Mouse (Mus musculus): Measurements from ENCODE around the gene Prokr2.
A peak's percentile ranks its signal among the peaks of the same experiment; 100 is the strongest.
"Not testable (repeated sequence)": the region's sequence is repeated elsewhere in the genome, so short reads cannot be mapped to it uniquely, and the experiment has no call there.

Gene Prokr2

GRCm38 (mm10) chr2:132337202-132337601 lies 48.0 kb downstream of the Prokr2 start:
- no peak for DNase-seq

GRCm38 (mm10) chr2:132323541-132323940 lies 61.7 kb downstream of the Prokr2 start:
- no peak for DNase-seq

GRCm38 (mm10) chr2:132320516-132320915 lies 64.7 kb downstream of the Prokr2 start:
- no peak for DNase-seq

GRCm38 (mm10) chr2:132317178-132317577 lies 68.1 kb downstream of the Prokr2 start:
- no peak for DNase-seq

GRCm38 (mm10) chr2:132316041-132316808 lies 69.0 kb downstream of the Prokr2 start:
- peak in 1 of 2 experiments; percentile 25 for DNase-seq

GRCm38 (mm10) chr2:132314057-132314456 lies 71.2 kb downstream of the Prokr2 start:
- not testable (repeated sequence) for DNase-seq

GRCm38 (mm10) chr2:132313568-132313967 lies 71.7 kb downstream of the Prokr2 start:
- DNase-seq: no peak

GRCm38 (mm10) chr2:132312616-132313015 lies 72.6 kb downstream of the Prokr2 start:
- no peak for DNase-seq

- DNase-seq: no peak
Measured at GRCm38 (mm10) chr2:132309398-132309930, 75.8 kb downstream of the Prokr2 start.

GRCm38 (mm10) chr2:132308829-132309228 lies 76.4 kb downstream of the Prokr2 start:
- DNase-seq: no peak

- no peak for DNase-seq
Measured at GRCm38 (mm10) chr2:132307213-132307843, 77.9 kb downstream of the Prokr2 start.

GRCm38 (mm10) chr2:132305988-132306387 lies 79.3 kb downstream of the Prokr2 start:
- no peak for DNase-seq

GRCm38 (mm10) chr2:132305165-132305564 lies 80.1 kb downstream of the Prokr2 start:
- no peak for DNase-seq

GRCm38 (mm10) chr2:132301436-132301835 lies 83.8 kb downstream of the Prokr2 start:
- no peak for DNase-seq

- no peak for DNase-seq
Measured at GRCm38 (mm10) chr2:132298250-132298649, 87.0 kb downstream of the Prokr2 start.

- peak; percentile 21 to 30 for DNase-seq
Measured at GRCm38 (mm10) chr2:132293694-132294450, 91.4 kb downstream of the Prokr2 start.

GRCm38 (mm10) chr2:132292083-132292482 lies 93.2 kb downstream of the Prokr2 start:
- DNase-seq: no peak

GRCm38 (mm10) chr2:132291265-132291664 lies 94.0 kb downstream of the Prokr2 start:
- no peak for DNase-seq

- DNase-seq: no peak
Measured at GRCm38 (mm10) chr2:132290808-132291207, 94.4 kb downstream of the Prokr2 start.

- DNase-seq: not testable (repeated sequence)
Measured at GRCm38 (mm10) chr2:132289213-132289612, 96.0 kb downstream of the Prokr2 start.

Data from thymus, adult 18-20 months (tissue).